Mouse (Mus musculus): ENCODE data around the gene Clasp1. TPM values are rescaled to one million over a fixed set of nuclear protein-coding genes. Genes with fewer than 3 reads are reported as not detected.
A peak's percentile ranks its signal among the peaks of the same experiment; 100 is the strongest.

Clasp1 gene
- polyA plus RNA-seq, 1 experiment: 21.5 TPM

DNA sequence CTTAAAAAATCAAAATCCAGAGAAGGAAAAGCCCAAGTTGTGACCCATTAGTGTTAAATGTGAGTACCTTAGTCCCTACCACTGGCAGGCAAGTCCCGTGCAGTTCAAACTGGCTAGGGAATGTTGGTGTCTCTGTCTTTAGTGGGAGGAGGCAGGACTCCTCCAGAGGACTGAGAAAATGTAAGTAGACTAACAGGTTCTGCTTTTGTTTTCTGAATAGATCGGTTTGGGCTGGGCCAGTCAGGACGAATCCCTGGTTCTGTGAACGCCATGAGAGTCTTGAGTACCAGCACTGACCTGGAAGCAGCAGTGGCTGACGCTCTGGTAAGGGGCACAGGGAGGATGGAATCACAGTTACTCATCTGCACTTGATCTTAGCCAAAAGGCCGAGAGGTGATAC, 150.2 kb downstream of the Clasp1 start:
- TF ChIP-seq CTCF (IDR thresholded peaks at IDR 0.05; ENCODE audit: insufficient read depth, low read length): no peak
- TF ChIP-seq POLR2A (IDR thresholded peaks at IDR 0.05; ENCODE audit: borderline replicate concordance, extremely low read depth, low read depth, low read length): no peak
- Histone ChIP-seq H3K4me1 (ENCODE audit: control insufficient read depth, insufficient read depth, low read length) (no peaks in the 10 kb centered on the region), H3K4me3 (replicated peaks; ENCODE audit: extremely low read depth, low read depth, low read length) (no peak overlapping the region)
- 88% methylated on average over 6 of the region's 6 CpGs for WGBS
- no peak for DNase-seq

DNA sequence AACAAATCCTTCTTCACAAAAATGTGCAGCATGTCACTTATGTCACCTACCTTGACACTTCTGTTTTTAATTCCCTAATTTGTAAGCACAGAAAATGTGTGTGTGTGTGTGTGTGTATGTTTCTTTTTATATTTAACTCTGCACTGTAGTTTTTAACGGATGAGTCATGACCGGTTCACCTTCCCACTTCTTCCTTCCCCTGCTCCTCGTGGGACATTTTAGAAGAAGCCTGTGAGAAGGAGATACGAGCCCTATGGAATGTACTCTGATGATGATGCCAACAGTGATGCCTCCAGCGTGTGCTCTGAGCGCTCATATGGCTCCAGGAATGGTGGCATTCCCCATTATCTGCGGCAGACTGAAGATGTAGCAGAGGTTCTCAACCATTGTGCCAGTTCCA, 154.0 kb downstream of the Clasp1 start:
- no peak for TF ChIP-seq CTCF (IDR thresholded peaks at IDR 0.05; ENCODE audit: insufficient read depth, low read length)
- no peak for TF ChIP-seq POLR2A (IDR thresholded peaks at IDR 0.05; ENCODE audit: borderline replicate concordance, extremely low read depth, low read depth, low read length)
- no peak for DNase-seq
- WGBS: 86% methylated on average over 7 of the region's 7 CpGs
- Histone ChIP-seq H3K4me3 (replicated peaks; ENCODE audit: extremely low read depth, low read depth, low read length) (no peak overlapping the region), H3K4me1 (ENCODE audit: control insufficient read depth, insufficient read depth, low read length) (no peaks in the 10 kb centered on the region)

DNA sequence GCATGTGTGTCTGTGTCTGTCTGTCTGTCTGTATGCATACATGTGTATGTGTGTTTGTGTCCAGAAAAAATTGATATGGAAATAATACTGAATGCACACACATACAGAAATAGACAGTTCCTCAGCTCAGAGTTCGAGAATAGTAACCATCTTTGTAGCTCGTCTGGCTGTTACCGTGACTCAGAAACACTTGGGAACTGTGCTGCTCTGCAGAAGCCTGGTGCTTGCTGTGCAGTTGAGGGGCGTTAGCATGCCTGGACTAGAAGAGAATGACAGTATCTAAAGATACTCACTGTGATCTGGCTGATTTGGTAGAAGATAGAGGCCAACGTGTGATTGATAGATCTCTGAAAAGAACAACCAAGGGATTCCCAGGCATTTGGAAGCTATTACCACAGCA, 159.9 kb downstream of the Clasp1 start:
- WGBS: 92% methylated on average over 5 of the region's 5 CpGs
- no peaks in the 10 kb centered on the region for H3K4me1 ChIP-seq (ENCODE audit: control insufficient read depth, insufficient read depth, low read length)
- TF ChIP-seq CTCF (IDR thresholded peaks at IDR 0.05; ENCODE audit: insufficient read depth, low read length) (no peak), POLR2A (IDR thresholded peaks at IDR 0.05; ENCODE audit: borderline replicate concordance, extremely low read depth, low read depth, low read length) (no peak)
- H3K4me3 ChIP-seq (replicated peaks; ENCODE audit: extremely low read depth, low read depth, low read length): no peak overlapping the region
- no peak for DNase-seq

DNA sequence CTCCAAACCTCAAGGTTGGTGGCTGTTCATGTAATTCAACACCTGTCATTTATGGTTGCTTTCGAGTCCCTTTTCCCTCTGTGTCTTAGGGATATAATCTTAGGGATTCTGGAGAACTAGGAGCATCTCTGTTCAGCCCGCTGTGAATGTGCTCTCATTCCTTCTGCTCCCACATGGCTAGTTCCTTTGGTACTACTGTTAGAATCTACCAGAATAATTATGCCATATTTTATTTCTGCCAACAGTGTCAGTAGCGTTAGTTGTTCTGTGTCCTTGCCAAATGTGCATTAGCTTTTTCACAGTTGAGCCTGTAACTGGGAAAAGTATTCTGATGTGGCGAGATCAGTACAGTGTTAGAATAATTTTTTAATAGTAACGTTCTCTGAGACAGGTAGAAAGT, 162.3 kb downstream of the Clasp1 start:
- no peak for DNase-seq
- H3K4me1 ChIP-seq (ENCODE audit: control insufficient read depth, insufficient read depth, low read length): no peaks in the 10 kb centered on the region
- no peak for TF ChIP-seq CTCF (IDR thresholded peaks at IDR 0.05; ENCODE audit: insufficient read depth, low read length)
- TF ChIP-seq POLR2A (IDR thresholded peaks at IDR 0.05; ENCODE audit: borderline replicate concordance, extremely low read depth, low read depth, low read length): no peak
- WGBS: 90% methylated on average over 5 of the region's 5 CpGs
- H3K4me3 ChIP-seq (replicated peaks; ENCODE audit: extremely low read depth, low read depth, low read length): no peak overlapping the region

DNA sequence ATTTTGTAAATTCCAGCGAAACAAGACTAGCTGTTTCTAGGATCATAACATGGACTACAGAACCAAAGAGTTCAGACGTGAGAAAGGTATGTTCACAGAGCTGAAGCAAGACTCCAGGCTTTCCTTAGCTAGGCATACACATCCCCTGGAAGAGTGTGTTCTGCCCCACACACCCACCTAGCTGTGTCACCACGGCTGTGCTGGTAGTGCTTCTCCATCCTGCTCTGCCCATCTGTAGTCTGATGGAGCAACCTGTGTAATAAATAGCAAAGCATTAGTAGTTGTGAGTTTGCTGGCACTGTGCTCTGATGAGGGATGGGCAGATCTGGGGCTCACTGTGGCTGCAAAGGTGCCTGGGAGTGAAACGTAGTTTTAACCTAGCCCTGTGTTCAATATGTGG, 163.2 kb downstream of the Clasp1 start:
- no peak overlapping the region for H3K4me3 ChIP-seq (replicated peaks; ENCODE audit: extremely low read depth, low read depth, low read length)
- no peaks in the 10 kb centered on the region for H3K4me1 ChIP-seq (ENCODE audit: control insufficient read depth, insufficient read depth, low read length)
- no peak for DNase-seq
- WGBS: 77% methylated on average over 4 of the region's 4 CpGs
- TF ChIP-seq POLR2A (IDR thresholded peaks at IDR 0.05; ENCODE audit: borderline replicate concordance, extremely low read depth, low read depth, low read length): no peak
- no peak for TF ChIP-seq CTCF (IDR thresholded peaks at IDR 0.05; ENCODE audit: insufficient read depth, low read length)

DNA sequence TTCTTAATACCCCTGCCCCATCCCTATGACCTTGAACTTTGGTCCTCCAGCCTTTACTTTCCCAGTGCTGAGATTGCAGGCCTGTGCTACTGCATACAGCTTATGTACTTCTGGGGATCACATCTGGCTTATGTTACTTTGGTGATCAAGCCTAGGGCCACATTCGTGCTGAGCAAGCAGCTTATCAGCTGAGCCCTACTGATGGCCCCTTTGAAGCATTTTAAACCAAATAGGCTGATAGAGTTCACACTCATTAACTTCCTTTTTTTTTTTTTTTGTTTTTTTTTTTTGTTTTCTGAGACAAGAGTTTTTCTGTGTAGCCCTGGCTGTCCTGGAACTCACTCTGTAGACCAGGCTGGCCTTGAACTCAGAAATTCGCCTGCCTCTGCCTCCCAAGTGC, 164.2 kb downstream of the Clasp1 start:
- 82% methylated on average over 2 of the region's 2 CpGs for WGBS
- Histone ChIP-seq H3K4me1 (ENCODE audit: control insufficient read depth, insufficient read depth, low read length) (no peaks in the 10 kb centered on the region), H3K4me3 (replicated peaks; ENCODE audit: extremely low read depth, low read depth, low read length) (no peak overlapping the region)
- no peak for DNase-seq
- TF ChIP-seq CTCF (IDR thresholded peaks at IDR 0.05; ENCODE audit: insufficient read depth, low read length): no peak
- TF ChIP-seq POLR2A (IDR thresholded peaks at IDR 0.05; ENCODE audit: borderline replicate concordance, extremely low read depth, low read depth, low read length): no peak

DNA sequence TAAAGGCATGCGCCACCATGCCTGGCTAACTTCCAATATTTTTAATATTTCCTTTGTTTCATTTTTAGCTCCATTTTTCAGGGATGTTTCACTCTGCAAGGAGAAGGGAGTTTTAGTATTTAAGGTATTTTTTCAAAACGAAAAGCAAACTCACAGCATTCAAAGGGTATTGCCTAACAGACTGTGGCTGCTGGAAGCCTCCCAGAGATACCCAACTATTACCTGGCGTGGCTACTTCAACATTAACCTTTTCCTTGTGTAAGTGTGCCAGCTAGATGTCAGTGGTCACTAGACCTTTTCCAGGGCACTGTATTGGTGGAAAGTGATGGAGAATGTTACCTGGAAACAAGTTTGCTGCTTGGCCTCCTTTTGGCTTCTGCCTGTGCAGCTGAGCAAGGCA, 164.6 kb downstream of the Clasp1 start:
- H3K4me3 ChIP-seq (replicated peaks; ENCODE audit: extremely low read depth, low read depth, low read length): no peak overlapping the region
- H3K4me1 ChIP-seq (ENCODE audit: control insufficient read depth, insufficient read depth, low read length): no peaks in the 10 kb centered on the region
- TF ChIP-seq CTCF (IDR thresholded peaks at IDR 0.05; ENCODE audit: insufficient read depth, low read length): no peak
- TF ChIP-seq POLR2A (IDR thresholded peaks at IDR 0.05; ENCODE audit: borderline replicate concordance, extremely low read depth, low read depth, low read length): no peak
- DNase-seq: peak; percentile 12
- WGBS: 61% methylated on average over 3 of the region's 3 CpGs

DNA sequence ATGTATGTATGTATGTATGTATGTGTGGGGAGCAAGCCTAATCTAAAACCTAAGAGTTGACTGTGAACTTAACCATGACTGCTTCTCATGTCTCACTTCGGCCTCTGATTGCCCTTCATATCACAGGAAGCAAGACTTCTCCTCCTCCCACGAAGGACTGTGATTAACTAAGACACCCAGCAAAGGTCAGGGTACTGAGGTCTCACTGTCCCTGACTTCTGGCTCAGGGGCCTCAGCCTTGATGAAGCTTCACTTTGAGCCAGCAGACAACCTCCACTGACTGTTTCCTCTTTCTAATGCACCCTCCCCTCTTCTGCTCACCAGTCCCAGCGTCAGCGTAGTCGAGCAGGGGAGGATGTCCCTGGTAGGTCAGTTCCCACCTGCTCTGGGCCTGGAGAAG, 166.1 kb downstream of the Clasp1 start:
- WGBS: 86% methylated on average over 5 of the region's 5 CpGs
- Histone ChIP-seq H3K4me1 (ENCODE audit: control insufficient read depth, insufficient read depth, low read length) (no peaks in the 10 kb centered on the region), H3K4me3 (replicated peaks; ENCODE audit: extremely low read depth, low read depth, low read length) (no peak overlapping the region)
- no peak for DNase-seq
- TF ChIP-seq POLR2A (IDR thresholded peaks at IDR 0.05; ENCODE audit: borderline replicate concordance, extremely low read depth, low read depth, low read length) (no peak), CTCF (IDR thresholded peaks at IDR 0.05; ENCODE audit: insufficient read depth, low read length) (no peak)

DNA sequence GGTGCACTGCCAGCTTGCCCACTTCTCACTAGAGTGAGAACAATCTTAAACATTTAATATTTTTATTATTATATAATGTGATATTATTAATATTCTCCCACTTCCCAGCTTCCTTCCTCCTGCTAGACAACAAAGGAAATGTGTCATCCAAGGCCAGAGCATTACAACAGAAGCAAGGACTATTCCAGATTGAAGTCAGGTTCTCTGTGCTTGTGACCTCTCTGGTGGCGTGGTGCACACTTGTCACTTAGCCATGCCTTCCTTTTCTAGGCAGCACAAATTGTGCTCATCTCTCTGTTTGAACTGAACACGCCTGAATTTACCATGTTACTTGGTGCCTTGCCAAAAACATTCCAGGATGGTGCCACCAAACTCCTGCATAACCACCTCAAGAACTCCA, 170.9 kb downstream of the Clasp1 start:
- TF ChIP-seq POLR2A (IDR thresholded peaks at IDR 0.05; ENCODE audit: borderline replicate concordance, extremely low read depth, low read depth, low read length) (no peak), CTCF (IDR thresholded peaks at IDR 0.05; ENCODE audit: insufficient read depth, low read length) (no peak)
- no peak overlapping the region for H3K4me3 ChIP-seq (replicated peaks; ENCODE audit: extremely low read depth, low read depth, low read length)
- whole genome bisulfite sequencing: 54% methylated on average over 2 of the region's 2 CpGs
- no peaks in the 10 kb centered on the region for H3K4me1 ChIP-seq (ENCODE audit: control insufficient read depth, insufficient read depth, low read length)
- no peak for DNase-seq

DNA sequence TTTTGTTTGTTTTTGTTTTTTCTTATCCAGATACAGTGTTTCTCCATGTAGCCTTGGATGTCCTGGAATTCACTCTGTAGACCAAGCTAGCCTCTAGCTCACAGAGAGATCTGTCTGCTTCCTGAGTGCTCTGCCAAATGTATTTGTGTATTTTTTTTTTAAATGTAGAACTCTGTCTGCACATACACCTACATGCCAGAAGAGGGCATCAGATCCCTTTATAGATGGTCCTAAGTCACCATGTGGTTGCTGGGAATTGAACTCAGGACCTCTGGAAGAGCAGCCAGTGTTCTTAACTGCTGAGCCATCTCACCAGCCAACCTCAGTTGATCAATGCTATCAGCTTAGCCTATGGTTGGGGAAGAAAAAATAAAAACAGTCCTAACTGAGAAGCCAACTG, 175.7 kb downstream of the Clasp1 start:
- H3K4me1 ChIP-seq (ENCODE audit: control insufficient read depth, insufficient read depth, low read length): no peaks in the 10 kb centered on the region
- H3K4me3 ChIP-seq (replicated peaks; ENCODE audit: extremely low read depth, low read depth, low read length): no peak overlapping the region
- no peak for DNase-seq
- TF ChIP-seq CTCF (IDR thresholded peaks at IDR 0.05; ENCODE audit: insufficient read depth, low read length) (no peak), POLR2A (IDR thresholded peaks at IDR 0.05; ENCODE audit: borderline replicate concordance, extremely low read depth, low read depth, low read length) (no peak)

DNA sequence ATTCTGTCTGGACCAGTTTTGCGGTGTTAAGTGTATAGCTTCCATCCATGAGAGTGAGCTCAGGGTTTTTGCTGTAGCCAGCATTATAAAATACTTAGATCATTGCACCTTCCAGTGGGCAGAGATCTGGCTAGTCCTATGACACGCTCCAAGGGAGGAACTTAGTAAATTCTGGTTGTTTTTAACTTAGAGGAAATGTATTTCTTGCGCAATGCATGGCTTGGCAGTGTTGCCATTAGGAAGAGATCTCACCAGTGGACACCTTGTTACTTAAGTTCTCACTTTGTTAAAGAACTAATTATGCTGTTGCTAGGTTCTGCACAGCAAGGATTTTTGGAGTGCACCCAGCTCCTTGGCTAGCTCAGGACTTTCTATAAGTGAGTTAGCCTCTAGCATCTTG, 178.8 kb downstream of the Clasp1 start:
- Histone ChIP-seq H3K4me1 (ENCODE audit: control insufficient read depth, insufficient read depth, low read length) (no peaks in the 10 kb centered on the region), H3K4me3 (replicated peaks; ENCODE audit: extremely low read depth, low read depth, low read length) (no peak overlapping the region)
- TF ChIP-seq POLR2A (IDR thresholded peaks at IDR 0.05; ENCODE audit: borderline replicate concordance, extremely low read depth, low read depth, low read length): no peak
- TF ChIP-seq CTCF (IDR thresholded peaks at IDR 0.05; ENCODE audit: insufficient read depth, low read length): no peak
- 88% methylated on average over 3 of the region's 3 CpGs for WGBS
- DNase-seq: no peak

Data from lung, adult 2 months (tissue).